Mouse (Mus musculus): ENCODE results near the gene Tnnt3. TPM values are rescaled to one million over a fixed set of nuclear protein-coding genes. Genes with fewer than 3 reads are reported as not detected.
A peak's percentile ranks its signal among the peaks of the same experiment; 100 is the strongest.

The Tnnt3 gene
- polyA plus RNA-seq, 1 experiment from 2014 or later: 1.6 TPM

DNA sequence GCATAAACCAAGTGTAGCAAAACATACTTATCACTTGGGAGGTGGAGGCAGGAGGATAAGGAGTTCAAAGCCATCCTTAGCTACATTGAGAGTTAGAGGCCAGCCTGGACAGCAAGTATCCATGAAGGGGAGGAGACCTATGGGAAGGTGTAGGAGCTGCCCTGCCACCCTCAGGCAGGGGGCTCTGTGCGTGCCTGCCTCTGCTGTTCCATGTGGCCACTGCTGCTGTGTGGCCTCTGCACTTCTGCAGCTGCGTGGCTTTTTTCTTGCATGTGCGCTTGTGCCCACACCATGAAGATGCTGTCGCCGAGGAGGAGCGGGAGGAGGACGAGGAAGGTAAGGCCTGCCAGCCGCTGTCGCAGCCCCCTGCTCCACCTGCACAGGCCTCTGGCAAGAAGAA lies 8.8 kb downstream of the Tnnt3 start:
- H3K36me3 ChIP-seq (ENCODE audit: control insufficient read depth, insufficient read depth, low read length): no peaks in the 10 kb centered on the region
- H3K4me2 ChIP-seq (ENCODE audit: low read length): no peak overlapping the region
- no peaks in the 10 kb centered on the region for H3K27me3 ChIP-seq (ENCODE audit: control insufficient read depth, insufficient read depth, low read depth, low read length)
- 93% methylated on average over 9 of the region's 9 CpGs for WGBS
- peaks cover 14% of the 10 kb centered on the region for H3K4me1 ChIP-seq (ENCODE audit: control insufficient read depth, insufficient read depth, low read length)
- no peak overlapping the region for H3K4me3 ChIP-seq (ENCODE audit: low read depth, low read length)
- no peak overlapping the region for H3K9ac ChIP-seq (ENCODE audit: low read depth, low read length)
- no peak overlapping the region for H3K27ac ChIP-seq (ENCODE audit: low read length)
- no peak for ATAC-seq
- no peaks in the 10 kb centered on the region for H3K9me3 ChIP-seq (replicated peaks; ENCODE audit: control insufficient read depth, low read length, poor library complexity, severe bottlenecking)

DNA sequence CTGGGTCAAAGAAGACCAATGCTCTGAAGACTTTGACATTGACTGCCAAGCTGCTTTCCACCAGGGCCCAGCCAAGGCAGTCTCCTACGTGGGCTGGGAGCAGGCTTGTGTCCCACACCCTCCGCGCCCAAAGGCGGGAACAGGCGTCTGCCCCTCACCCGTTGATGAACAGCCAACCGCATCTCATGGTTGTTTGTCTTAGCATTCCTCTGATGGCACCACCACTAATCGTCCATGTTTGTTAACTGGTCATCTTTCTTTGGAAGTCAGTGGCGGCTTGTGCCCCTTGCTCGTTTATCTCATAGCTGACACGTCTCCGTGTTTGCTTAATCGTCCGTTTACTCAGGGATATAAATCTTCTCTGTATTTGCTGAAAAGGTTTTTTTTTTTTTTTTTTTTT lies 10.9 kb downstream of the Tnnt3 start:
- Histone ChIP-seq H3K27ac (ENCODE audit: low read length) (peak overlapping the region; percentile 47), H3K36me3 (ENCODE audit: control insufficient read depth, insufficient read depth, low read length) (no peaks in the 10 kb centered on the region), H3K9me3 (replicated peaks; ENCODE audit: control insufficient read depth, low read length, poor library complexity, severe bottlenecking) (no peaks in the 10 kb centered on the region), H3K4me2 (ENCODE audit: low read length) (no peak overlapping the region), H3K4me3 (ENCODE audit: low read depth, low read length) (no peak overlapping the region), H3K4me1 (ENCODE audit: control insufficient read depth, insufficient read depth, low read length) (peaks cover 14% of the 10 kb centered on the region), H3K27me3 (ENCODE audit: control insufficient read depth, insufficient read depth, low read depth, low read length) (no peaks in the 10 kb centered on the region), H3K9ac (ENCODE audit: low read depth, low read length) (no peak overlapping the region)
- no peak for ATAC-seq
- 31% methylated on average over 14 of the region's 14 CpGs for WGBS

DNA sequence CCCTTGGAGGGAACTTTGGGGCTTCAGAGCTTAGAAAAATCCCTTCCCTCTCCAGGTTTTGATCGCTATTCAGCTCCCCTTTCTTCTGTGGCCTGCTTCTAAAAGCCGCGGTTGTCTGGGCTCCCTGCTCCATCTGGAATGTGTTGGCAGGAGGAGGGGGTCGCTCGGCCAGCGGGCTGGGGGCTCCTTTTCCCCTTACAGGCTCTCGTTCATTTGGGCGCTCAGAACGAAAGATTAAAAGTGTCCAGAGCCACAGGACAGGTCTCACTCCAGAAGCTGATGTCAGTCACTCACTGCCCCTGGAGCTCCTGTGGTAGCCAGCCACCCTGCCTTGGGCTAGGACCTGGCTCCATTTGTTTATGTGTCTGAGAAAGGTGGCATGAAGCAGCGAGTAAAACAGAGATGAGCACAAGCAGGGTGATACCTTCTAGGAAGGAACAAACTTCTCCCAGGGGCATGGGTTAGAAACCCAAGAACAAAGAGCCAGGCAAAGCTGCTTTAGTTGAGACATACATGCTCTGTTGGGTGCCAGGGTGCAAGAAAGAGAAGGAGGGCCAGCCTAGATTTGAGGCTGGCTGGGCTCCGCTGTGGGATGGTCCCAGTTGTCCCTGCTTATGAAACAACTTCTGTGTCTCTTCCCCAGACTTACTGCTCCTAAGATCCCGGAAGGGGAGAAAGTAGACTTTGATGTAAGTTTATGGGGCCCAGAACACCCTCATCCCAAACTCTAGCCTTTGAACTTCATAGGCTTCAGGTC lies 11.6 kb downstream of the Tnnt3 start:
- WGBS: 9% methylated on average over 12 of the region's 12 CpGs
- H3K9me3 ChIP-seq (replicated peaks; ENCODE audit: control insufficient read depth, low read length, poor library complexity, severe bottlenecking): no peaks in the 10 kb centered on the region
- no peak for ATAC-seq

DNA sequence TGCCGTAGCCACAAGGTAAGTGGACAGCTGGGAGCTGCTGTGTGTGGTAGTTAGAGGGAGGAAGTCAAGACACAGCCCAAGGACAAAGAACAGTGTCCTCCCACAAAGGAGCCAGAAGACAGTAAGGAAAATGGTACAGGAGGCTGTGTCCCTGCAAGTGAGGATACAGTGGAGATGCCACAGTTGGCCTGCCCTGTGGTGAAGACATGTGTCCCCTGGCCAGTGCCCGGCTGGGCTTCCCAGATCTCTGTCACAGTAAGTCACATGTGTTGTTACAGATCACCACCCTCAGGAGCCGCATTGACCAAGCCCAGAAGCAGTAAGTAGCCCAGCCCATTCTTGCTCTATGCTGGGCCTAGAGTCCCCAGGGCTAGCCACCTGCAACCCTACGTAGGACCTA lies 15.4 kb downstream of the Tnnt3 start:
- Histone ChIP-seq H3K27ac (ENCODE audit: low read length) (no peak overlapping the region), H3K27me3 (ENCODE audit: control insufficient read depth, insufficient read depth, low read depth, low read length) (no peaks in the 10 kb centered on the region), H3K4me1 (ENCODE audit: control insufficient read depth, insufficient read depth, low read length) (peaks cover 18% of the 10 kb centered on the region), H3K9ac (ENCODE audit: low read depth, low read length) (no peak overlapping the region), H3K4me3 (ENCODE audit: low read depth, low read length) (no peak overlapping the region), H3K9me3 (replicated peaks; ENCODE audit: control insufficient read depth, low read length, poor library complexity, severe bottlenecking) (no peaks in the 10 kb centered on the region), H3K36me3 (ENCODE audit: control insufficient read depth, insufficient read depth, low read length) (no peaks in the 10 kb centered on the region), H3K4me2 (ENCODE audit: low read length) (no peak overlapping the region)
- ATAC-seq: no peak
- 93% methylated on average over 4 of the region's 4 CpGs for WGBS

More for the DNA sequence above, 11.6 kb downstream of the Tnnt3 start:
- Histone ChIP-seq H3K27me3 (ENCODE audit: control insufficient read depth, insufficient read depth, low read depth, low read length) (no peaks in the 10 kb centered on the region), H3K4me3 (ENCODE audit: low read depth, low read length) (no peak overlapping the region), H3K36me3 (ENCODE audit: control insufficient read depth, insufficient read depth, low read length) (no peaks in the 10 kb centered on the region), H3K9ac (ENCODE audit: low read depth, low read length) (no peak overlapping the region), H3K27ac (ENCODE audit: low read length) (peak overlapping the region; percentile 36), H3K4me1 (ENCODE audit: control insufficient read depth, insufficient read depth, low read length) (peaks cover 14% of the 10 kb centered on the region), H3K4me2 (ENCODE audit: low read length) (no peak overlapping the region)

DNA sequence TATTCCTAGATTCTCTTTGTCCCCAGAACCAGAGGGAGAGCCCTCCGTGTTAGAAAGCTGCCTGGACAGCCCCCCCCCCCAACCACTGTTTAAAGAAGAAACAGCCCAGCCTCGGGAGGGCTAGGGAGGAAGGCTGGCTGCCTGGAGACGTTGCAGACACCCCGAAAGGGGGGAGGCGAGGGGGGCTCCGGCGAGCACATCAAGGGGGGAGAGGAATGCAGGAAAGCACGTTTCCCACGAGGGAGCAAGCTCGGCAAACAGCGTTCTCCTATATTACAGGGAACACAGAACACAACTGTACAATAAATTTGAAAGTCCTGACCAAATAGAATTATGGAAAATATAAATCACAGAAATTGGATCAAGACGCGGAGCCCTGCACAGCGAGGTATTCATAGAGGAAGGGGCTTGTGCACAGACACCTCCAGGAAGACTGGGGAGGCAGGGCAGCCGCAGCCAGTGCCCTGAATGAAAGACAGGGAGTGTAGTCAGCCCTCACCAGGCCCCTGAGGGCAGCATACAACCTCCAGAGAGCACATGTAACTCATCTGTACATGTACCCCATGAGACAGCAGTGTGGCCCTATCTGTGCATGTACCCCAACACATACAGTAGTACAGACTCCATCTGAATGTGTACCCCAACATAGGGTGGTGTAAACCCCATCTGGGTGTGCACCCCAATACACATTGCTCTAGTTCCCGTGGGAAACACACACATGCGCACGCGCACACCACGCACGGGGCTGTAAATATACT lies 17.8 kb downstream of the Tnnt3 start:
- Histone ChIP-seq H3K4me1 (ENCODE audit: control insufficient read depth, insufficient read depth, low read length) (peaks cover 14% of the 10 kb centered on the region), H3K4me3 (ENCODE audit: low read depth, low read length) (no peak overlapping the region), H3K27ac (ENCODE audit: low read length) (peak overlapping the region; percentile 50), H3K9ac (ENCODE audit: low read depth, low read length) (peak overlapping the region; percentile 54; the same call in 1 of the 2 replicates), H3K27me3 (ENCODE audit: control insufficient read depth, insufficient read depth, low read depth, low read length) (no peaks in the 10 kb centered on the region), H3K9me3 (replicated peaks; ENCODE audit: control insufficient read depth, low read length, poor library complexity, severe bottlenecking) (no peaks in the 10 kb centered on the region), H3K4me2 (ENCODE audit: low read length) (peak overlapping the region; percentile 49), H3K36me3 (ENCODE audit: control insufficient read depth, insufficient read depth, low read length) (no peaks in the 10 kb centered on the region)
- WGBS: 48% methylated on average over 21 of the region's 21 CpGs
- peak; percentile 66; the same call in 1 of the 2 replicates for ATAC-seq

DNA sequence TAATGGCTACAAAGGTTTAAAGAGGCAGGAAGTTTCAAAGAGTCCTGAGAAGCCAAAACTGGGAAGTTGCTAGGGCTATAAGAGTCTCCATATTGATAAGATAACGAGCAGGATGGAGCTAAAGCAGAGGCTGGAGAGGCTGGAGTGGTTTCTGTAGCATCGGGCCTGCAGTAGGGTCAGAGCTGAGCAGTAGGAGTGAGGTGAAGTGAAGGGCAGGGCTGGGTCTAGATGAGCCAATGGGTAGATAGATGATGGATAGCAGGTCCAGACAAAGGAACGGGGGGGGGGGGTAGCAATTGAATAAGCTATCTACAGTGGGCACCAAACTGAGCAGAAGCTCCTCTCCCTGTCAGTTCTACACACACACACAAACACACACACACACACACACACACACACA lies 18.9 kb downstream of the Tnnt3 start:
- no peak overlapping the region for H3K27ac ChIP-seq (ENCODE audit: low read length)
- H3K9ac ChIP-seq (ENCODE audit: low read depth, low read length): no peak overlapping the region
- H3K27me3 ChIP-seq (ENCODE audit: control insufficient read depth, insufficient read depth, low read depth, low read length): no peaks in the 10 kb centered on the region
- H3K4me2 ChIP-seq (ENCODE audit: low read length): no peak overlapping the region
- no peaks in the 10 kb centered on the region for H3K9me3 ChIP-seq (replicated peaks; ENCODE audit: control insufficient read depth, low read length, poor library complexity, severe bottlenecking)
- peaks cover 14% of the 10 kb centered on the region for H3K4me1 ChIP-seq (ENCODE audit: control insufficient read depth, insufficient read depth, low read length)
- H3K36me3 ChIP-seq (ENCODE audit: control insufficient read depth, insufficient read depth, low read length): no peaks in the 10 kb centered on the region
- 89% methylated on average over 3 of the region's 3 CpGs for WGBS
- no peak for ATAC-seq
- no peak overlapping the region for H3K4me3 ChIP-seq (ENCODE audit: low read depth, low read length)

DNA sequence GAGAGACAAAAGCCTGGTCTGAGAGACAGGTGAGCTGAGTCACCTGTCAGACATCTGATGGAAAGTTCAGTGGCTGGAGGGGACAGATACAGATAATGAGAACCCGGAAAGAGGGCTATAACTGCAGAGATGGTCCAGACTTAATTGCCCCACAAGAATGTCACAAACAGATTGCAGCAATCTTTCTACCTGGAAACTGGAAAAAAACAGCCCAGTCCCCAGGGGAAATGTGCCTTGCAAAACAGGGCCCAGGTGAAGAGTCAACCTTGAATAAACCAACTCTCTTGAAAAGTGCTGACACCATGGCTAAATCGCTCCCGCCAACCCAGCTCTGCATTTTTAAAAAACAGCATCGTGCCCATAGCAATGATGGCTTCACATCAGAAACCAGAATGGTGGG lies 21.7 kb downstream of the Tnnt3 start:
- H3K4me1 ChIP-seq (ENCODE audit: control insufficient read depth, insufficient read depth, low read length): peaks cover 14% of the 10 kb centered on the region
- no peak overlapping the region for H3K4me3 ChIP-seq (ENCODE audit: low read depth, low read length)
- no peak overlapping the region for H3K27ac ChIP-seq (ENCODE audit: low read length)
- no peak overlapping the region for H3K9ac ChIP-seq (ENCODE audit: low read depth, low read length)
- no peak overlapping the region for H3K4me2 ChIP-seq (ENCODE audit: low read length)
- H3K27me3 ChIP-seq (ENCODE audit: control insufficient read depth, insufficient read depth, low read depth, low read length): no peaks in the 10 kb centered on the region
- 91% methylated on average over 4 of the region's 4 CpGs for WGBS
- H3K36me3 ChIP-seq (ENCODE audit: control insufficient read depth, insufficient read depth, low read length): no peaks in the 10 kb centered on the region
- no peaks in the 10 kb centered on the region for H3K9me3 ChIP-seq (replicated peaks; ENCODE audit: control insufficient read depth, low read length, poor library complexity, severe bottlenecking)
- no peak for ATAC-seq

DNA sequence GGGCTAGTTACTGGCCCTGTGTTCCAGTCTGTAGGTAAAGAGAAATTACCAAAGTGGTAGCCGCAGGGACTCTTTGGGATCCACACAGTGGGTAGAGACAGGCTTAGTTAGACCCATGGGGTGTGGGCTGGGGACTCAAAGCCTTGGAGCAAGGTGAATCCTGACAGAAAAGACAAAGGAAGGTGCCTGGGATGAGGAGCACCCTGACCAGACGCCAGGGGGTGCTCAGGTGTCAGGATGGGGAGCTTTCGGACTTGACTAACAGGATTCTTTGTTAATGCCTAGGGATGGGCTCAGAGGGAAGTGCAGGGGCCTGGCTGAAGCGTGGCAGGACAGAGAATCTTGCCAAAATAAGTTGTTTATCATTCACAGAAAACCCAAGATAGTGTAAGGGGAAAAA lies 23.7 kb downstream of the Tnnt3 start:
- Histone ChIP-seq H3K27me3 (ENCODE audit: control insufficient read depth, insufficient read depth, low read depth, low read length) (no peaks in the 10 kb centered on the region), H3K4me3 (ENCODE audit: low read depth, low read length) (no peak overlapping the region), H3K36me3 (ENCODE audit: control insufficient read depth, insufficient read depth, low read length) (no peaks in the 10 kb centered on the region), H3K4me1 (ENCODE audit: control insufficient read depth, insufficient read depth, low read length) (no peaks in the 10 kb centered on the region), H3K9me3 (replicated peaks; ENCODE audit: control insufficient read depth, low read length, poor library complexity, severe bottlenecking) (no peaks in the 10 kb centered on the region), H3K9ac (ENCODE audit: low read depth, low read length) (no peak overlapping the region), H3K27ac (ENCODE audit: low read length) (no peak overlapping the region), H3K4me2 (ENCODE audit: low read length) (no peak overlapping the region)
- 23% methylated on average over 4 of the region's 4 CpGs for whole genome bisulfite sequencing
- ATAC-seq: no peak

All from midbrain, embryonic 16.5 days (tissue).